Mouse (Mus musculus): ENCODE measurements at regions not wholly inside any gene's neighbourhood (a gene's known extent, or its start where the extent isn't known, plus 50 kb on each side); places are given as distances from the start of the nearest gene placed in this dataset.

DNA sequence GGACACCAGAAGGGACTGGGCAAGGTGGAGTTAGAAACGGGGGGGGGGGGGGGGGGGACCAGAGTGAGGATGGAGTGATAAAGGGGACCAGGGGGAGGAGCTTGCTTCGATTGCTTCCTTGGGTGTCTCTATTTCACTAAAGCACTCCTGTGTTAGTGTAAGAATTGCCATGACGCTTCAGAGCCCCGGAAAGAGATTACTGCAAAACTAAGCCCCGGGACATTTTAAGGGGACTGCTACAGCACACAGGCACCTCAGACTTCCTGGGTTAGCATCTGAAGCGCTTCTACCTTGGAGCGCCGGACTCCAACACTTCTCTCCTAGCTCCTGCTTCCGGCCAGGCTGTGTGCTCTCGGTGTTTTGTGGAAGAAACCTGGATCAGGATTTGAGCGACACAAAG, 139.4 kb downstream of the Bcas1 start:
- H3K27ac ChIP-seq (ENCODE audit: insufficient read depth, low read depth, low read length, poor library complexity, severe bottlenecking) = peak overlapping the region; percentile 72
- H3K4me3 ChIP-seq (ENCODE audit: insufficient read depth in 1 of 2, low read depth in 1 of 2, low read length in 2 of 2, poor library complexity in 1 of 2, severe bottlenecking in 1 of 2) = peak overlapping the region in 1 of 2 experiments; percentile 12; a peak in 2 of 4 replicates

GRCm38 (mm10) chr2:170287301-170287885, 139.5 kb upstream of the Zfp217 start:
- H3K9me3 ChIP-seq (ENCODE audit: control insufficient read depth, insufficient read depth, low read depth, low read length) = no peaks in the 10 kb centered on the region
- H3K9ac ChIP-seq (ENCODE audit: insufficient read depth, low read depth, low read length, poor library complexity, severe bottlenecking) = peak overlapping the region; percentile 42; the same call in 1 of the 2 replicates
- H3K27ac ChIP-seq (ENCODE audit: insufficient read depth, low read depth, low read length, poor library complexity, severe bottlenecking) = peak overlapping the region; percentile 38
- peaks cover 8 to 21% of the 10 kb centered on the region in 2 experiments for H3K4me1 ChIP-seq (ENCODE audit: control insufficient read depth in 2 of 2, insufficient read depth in 2 of 2, low read length in 2 of 2, poor library complexity in 1 of 2)
- DNase-seq (ENCODE audit: low read depth, low spot score) = no peak
- TF ChIP-seq ZNF384 (IDR thresholded peaks at IDR 0.05; ENCODE audit: low read depth, low read length) (no peak), ZC3H11A (IDR thresholded peaks at IDR 0.05; ENCODE audit: borderline replicate concordance, low read depth, low read length) (no peak), MAFK (IDR thresholded peaks at IDR 0.05; ENCODE audit: insufficient read depth, low read depth, low read length) (no peak), HCFC1 (IDR thresholded peaks at IDR 0.05; ENCODE audit: borderline replicate concordance, insufficient read depth, low read length) (no peak), CHD2 (IDR thresholded peaks at IDR 0.05; ENCODE audit: low read depth, low read length) (no peak)
- H3K36me3 ChIP-seq (ENCODE audit: control insufficient read depth, insufficient read depth, low read length, poor library complexity, severe bottlenecking) = no peaks in the 10 kb centered on the region
- in situ Hi-C loops (cut with MboI; ENCODE audit: low sequenced_read_pairs in 2 of 2, unreplicated experiment in 2 of 2) = no loop called here
- H3K4me3 ChIP-seq (ENCODE audit: insufficient read depth in 1 of 2, low read depth in 1 of 2, low read length in 2 of 2, poor library complexity in 1 of 2, severe bottlenecking in 1 of 2) = peak overlapping the region; percentile 43 to 69

More for the DNA sequence above, 139.4 kb downstream of the Bcas1 start:
- Histone ChIP-seq H3K9me3 (ENCODE audit: control insufficient read depth, insufficient read depth, low read depth, low read length) (no peaks in the 10 kb centered on the region), H3K36me3 (ENCODE audit: control insufficient read depth, insufficient read depth, low read length, poor library complexity, severe bottlenecking) (no peaks in the 10 kb centered on the region), H3K9ac (ENCODE audit: insufficient read depth, low read depth, low read length, poor library complexity, severe bottlenecking) (peak overlapping the region; percentile 43; the same call in 1 of the 2 replicates), H3K4me1 (ENCODE audit: control insufficient read depth in 2 of 2, insufficient read depth in 2 of 2, low read length in 2 of 2, poor library complexity in 1 of 2) (peaks cover 8 to 24% of the 10 kb centered on the region in 2 experiments)
- in situ Hi-C loops (cut with MboI; ENCODE audit: low sequenced_read_pairs in 2 of 2, unreplicated experiment in 2 of 2) = no loop called here
- TF ChIP-seq ZNF384 (IDR thresholded peaks at IDR 0.05; ENCODE audit: low read depth, low read length) = no peak
- no peak for TF ChIP-seq ZC3H11A (IDR thresholded peaks at IDR 0.05; ENCODE audit: borderline replicate concordance, low read depth, low read length)
- TF ChIP-seq MAFK (IDR thresholded peaks at IDR 0.05; ENCODE audit: insufficient read depth, low read depth, low read length) = no peak
- TF ChIP-seq CHD2 (IDR thresholded peaks at IDR 0.05; ENCODE audit: low read depth, low read length) = no peak
- TF ChIP-seq HCFC1 (IDR thresholded peaks at IDR 0.05; ENCODE audit: borderline replicate concordance, insufficient read depth, low read length) = no peak
- no peak for DNase-seq (ENCODE audit: low read depth, low spot score)

DNA sequence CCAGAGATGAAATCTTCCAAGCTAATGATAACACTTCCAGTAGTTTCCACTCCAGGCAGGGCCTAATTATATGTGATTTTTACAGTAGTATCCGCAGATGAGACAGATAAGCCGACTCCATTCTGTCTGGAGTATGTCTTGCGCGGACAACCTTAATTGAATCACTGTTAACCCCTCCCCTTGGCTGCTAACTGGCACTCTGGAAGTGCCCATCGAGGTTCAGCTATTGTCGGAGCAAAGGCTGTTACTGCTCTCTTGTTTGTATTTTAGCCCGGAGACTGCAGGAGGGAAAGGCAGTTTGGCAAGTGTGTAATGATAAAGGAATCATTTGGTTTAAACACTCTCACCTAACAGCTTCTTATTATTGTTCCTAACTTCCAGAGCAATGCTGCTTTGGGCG, 138.9 kb upstream of the Zfp217 start:
- Histone ChIP-seq H3K9me3 (ENCODE audit: control insufficient read depth, insufficient read depth, low read depth, low read length) (no peaks in the 10 kb centered on the region), H3K36me3 (ENCODE audit: control insufficient read depth, insufficient read depth, low read length, poor library complexity, severe bottlenecking) (no peaks in the 10 kb centered on the region), H3K9ac (ENCODE audit: insufficient read depth, low read depth, low read length, poor library complexity, severe bottlenecking) (no peak overlapping the region), H3K4me3 (ENCODE audit: insufficient read depth in 1 of 2, low read depth in 1 of 2, low read length in 2 of 2, poor library complexity in 1 of 2, severe bottlenecking in 1 of 2) (peak overlapping the region in 1 of 2 experiments; percentile 69; a peak in 2 of 4 replicates), H3K4me1 (ENCODE audit: control insufficient read depth in 2 of 2, insufficient read depth in 2 of 2, low read length in 2 of 2, poor library complexity in 1 of 2) (peaks cover 8 to 24% of the 10 kb centered on the region in 2 experiments), H3K27ac (ENCODE audit: insufficient read depth, low read depth, low read length, poor library complexity, severe bottlenecking) (no peak overlapping the region)
- no peak for DNase-seq (ENCODE audit: low read depth, low spot score)
- TF ChIP-seq ZC3H11A (IDR thresholded peaks at IDR 0.05; ENCODE audit: borderline replicate concordance, low read depth, low read length) = no peak
- TF ChIP-seq ZNF384 (IDR thresholded peaks at IDR 0.05; ENCODE audit: low read depth, low read length) = no peak
- TF ChIP-seq HCFC1 (IDR thresholded peaks at IDR 0.05; ENCODE audit: borderline replicate concordance, insufficient read depth, low read length) = no peak
- no peak for TF ChIP-seq CHD2 (IDR thresholded peaks at IDR 0.05; ENCODE audit: low read depth, low read length)
- TF ChIP-seq MAFK (IDR thresholded peaks at IDR 0.05; ENCODE audit: insufficient read depth, low read depth, low read length) = no peak
- in situ Hi-C loops (cut with MboI; ENCODE audit: low sequenced_read_pairs in 2 of 2, unreplicated experiment in 2 of 2) = no loop called here

DNA sequence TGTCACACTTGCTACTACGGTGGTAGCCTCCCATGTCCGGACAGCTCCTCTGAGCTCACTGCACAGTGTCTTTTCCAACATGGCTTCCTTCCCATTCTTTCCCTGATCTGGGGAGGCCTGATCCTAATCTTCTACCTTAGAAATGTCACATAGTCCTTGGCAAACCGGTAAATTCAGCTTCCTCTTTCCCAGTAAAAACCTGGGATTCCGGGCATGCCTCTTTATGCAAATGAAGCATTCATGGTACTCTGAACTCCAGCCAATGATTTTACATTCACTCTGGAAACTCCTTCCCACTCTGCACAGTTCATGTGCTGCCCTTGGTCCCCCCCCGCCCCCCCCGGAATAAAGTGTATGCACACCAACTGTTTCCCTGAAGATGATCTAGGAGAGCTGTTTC, 134.6 kb upstream of the Zfp217 start:
- peaks cover 2 to 14% of the 10 kb centered on the region in 2 experiments; a peak in 3 of 4 replicates for H3K4me1 ChIP-seq (ENCODE audit: control insufficient read depth in 2 of 2, insufficient read depth in 2 of 2, low read length in 2 of 2, poor library complexity in 1 of 2)
- in situ Hi-C loops (cut with MboI; ENCODE audit: low sequenced_read_pairs in 2 of 2, unreplicated experiment in 2 of 2) = no loop called here
- H3K27ac ChIP-seq (ENCODE audit: insufficient read depth, low read depth, low read length, poor library complexity, severe bottlenecking) = no peak overlapping the region
- H3K36me3 ChIP-seq (ENCODE audit: control insufficient read depth, insufficient read depth, low read length, poor library complexity, severe bottlenecking) = no peaks in the 10 kb centered on the region
- no peak overlapping the region for H3K9ac ChIP-seq (ENCODE audit: insufficient read depth, low read depth, low read length, poor library complexity, severe bottlenecking)
- no peaks in the 10 kb centered on the region for H3K9me3 ChIP-seq (ENCODE audit: control insufficient read depth, insufficient read depth, low read depth, low read length)
- no peak overlapping the region for H3K4me3 ChIP-seq (ENCODE audit: insufficient read depth in 1 of 2, low read depth in 1 of 2, low read length in 2 of 2, poor library complexity in 1 of 2, severe bottlenecking in 1 of 2)
- TF ChIP-seq CHD2 (IDR thresholded peaks at IDR 0.05; ENCODE audit: low read depth, low read length) = no peak
- no peak for TF ChIP-seq ZC3H11A (IDR thresholded peaks at IDR 0.05; ENCODE audit: borderline replicate concordance, low read depth, low read length)
- no peak for TF ChIP-seq MAFK (IDR thresholded peaks at IDR 0.05; ENCODE audit: insufficient read depth, low read depth, low read length)
- DNase-seq (ENCODE audit: low read depth, low spot score) = no peak
